Mouse (Mus musculus) right cerebral cortex, postnatal 4 days (tissue): ENCODE measurements at regions not wholly inside any gene's neighbourhood (a gene's known extent, or its start where the extent isn't known, plus 50 kb on each side); places are given as distances from the start of the nearest gene placed in this dataset.

Experiments used
- DNase-seq: peaks from one replicate; pipeline ENCODE4 v3.0.0-alpha.2; 2022

GRCm38 (mm10) chr13:37468304-37469178, 123.5 kb downstream of the Ly86 start:
- DNase-seq: no peak

- DNase-seq: no peak
Measured at GRCm38 (mm10) chr13:37470230-37470907, 125.4 kb downstream of the Ly86 start.

- DNase-seq: no peak
Measured at GRCm38 (mm10) chr13:37473359-37473758, 128.4 kb downstream of the Ly86 start.

- DNase-seq: no peak
Measured at GRCm38 (mm10) chr13:37475804-37476203, 130.8 kb downstream of the Ly86 start.

GRCm38 (mm10) chr13:37476256-37477053, 131.4 kb downstream of the Ly86 start:
- DNase-seq: no peak

- DNase-seq: no peak
Measured at GRCm38 (mm10) chr13:37477342-37477741, 132.3 kb downstream of the Ly86 start.

GRCm38 (mm10) chr13:37477749-37478548, 132.9 kb downstream of the Ly86 start:
- no peak for DNase-seq

- DNase-seq: no peak
Measured at GRCm38 (mm10) chr13:37479182-37479691, 134.2 kb downstream of the Ly86 start.

GRCm38 (mm10) chr13:37481514-37481913, 136.5 kb downstream of the Ly86 start:
- no peak for DNase-seq

GRCm38 (mm10) chr13:37482038-37482437, 137.0 kb downstream of the Ly86 start:
- DNase-seq: no peak

- peak; percentile 38 for DNase-seq
Measured at GRCm38 (mm10) chr13:37482589-37482988, 137.6 kb downstream of the Ly86 start.

- no peak for DNase-seq
Measured at GRCm38 (mm10) chr13:37483010-37483855, 138.2 kb downstream of the Ly86 start.

- no peak for DNase-seq
Measured at GRCm38 (mm10) chr13:37484631-37485030, 139.6 kb downstream of the Ly86 start.

- DNase-seq: no peak
Measured at GRCm38 (mm10) chr13:37492115-37493001, 147.3 kb downstream of the Ly86 start.

GRCm38 (mm10) chr13:37493331-37493730, 148.3 kb downstream of the Ly86 start:
- no peak for DNase-seq

- DNase-seq: no peak
Measured at GRCm38 (mm10) chr13:37495272-37495932, 150.4 kb downstream of the Ly86 start.

GRCm38 (mm10) chr13:37497986-37498385, 153.0 kb downstream of the Ly86 start:
- no peak for DNase-seq

GRCm38 (mm10) chr13:37500668-37501286, 155.8 kb downstream of the Ly86 start:
- no peak for DNase-seq

GRCm38 (mm10) chr13:37503449-37503848, 158.4 kb downstream of the Ly86 start:
- no peak for DNase-seq
